Mouse (Mus musculus) limb, embryonic 11.5 days (tissue): Measurements from ENCODE around the gene Heatr4. TPM values are rescaled to one million over a fixed set of nuclear protein-coding genes. Genes with fewer than 3 reads are reported as not detected.
"Not testable (repeated sequence)": the region's sequence is repeated elsewhere in the genome, so short reads cannot be mapped to it uniquely, and the experiment has no call there.

Experiments
- ATAC-seq: fragments of 200-750 bp; cut with Nextera tagmentation; 2 replicates; pipeline ENCODE4 v1.8.0; 2017; ENCODE audit warnings: low read depth; ENCODE audit not compliant: insufficient number of reproducible peaks, low FRiP score, low TSS enrichment
- DNase-seq: peaks from one replicate; pipeline ENCODE4 v3.0.0-alpha.2; 2015; ENCODE audit warnings: low spot score
- H3K27ac ChIP-seq: fragments of 300-500 bp; sonication (generic); replicated peaks from 2 replicates; pipeline ENCODE4 v1.5.1; 2014; ENCODE audit warnings: low read depth, mild to moderate bottlenecking, low read length
- H3K27me3 ChIP-seq: fragments of 300-500 bp; sonication (generic); 2 replicates; pipeline ENCODE4 v1.6.1; 2014; ENCODE audit warnings: mild to moderate bottlenecking, low read length, mixed read lengths; ENCODE audit not compliant: control insufficient read depth, insufficient read depth
- H3K36me3 ChIP-seq: fragments of 300-500 bp; sonication (generic); 2 replicates; pipeline ENCODE4 v1.6.1; 2014; ENCODE audit warnings: mild to moderate bottlenecking, low read length, moderate library complexity, mixed read lengths; ENCODE audit not compliant: control insufficient read depth, insufficient read depth
- H3K4me1 ChIP-seq: fragments of 300-500 bp; sonication (generic); 2 replicates; pipeline ENCODE4 v1.6.1; 2014; ENCODE audit warnings: low read length, mixed read lengths; ENCODE audit not compliant: control insufficient read depth, insufficient read depth
- H3K4me2 ChIP-seq: fragments of 300-500 bp; sonication (generic); 2 replicates; pipeline ENCODE4 v1.6.1; 2014; ENCODE audit warnings: low read depth, mild to moderate bottlenecking, moderate library complexity; ENCODE audit not compliant: severe bottlenecking
- H3K4me3 ChIP-seq: fragments of 300-500 bp; sonication (generic); 2 replicates; pipeline ENCODE4 v1.5.1; 2014; ENCODE audit warnings: low read depth, low read length
- H3K9ac ChIP-seq: fragments of 300-500 bp; sonication (generic); 2 replicates; pipeline ENCODE4 v1.6.1; 2014; ENCODE audit warnings: mild to moderate bottlenecking, low read length
- H3K9me3 ChIP-seq: fragments of 300-500 bp; sonication (generic); 2 replicates; pipeline ENCODE4 v1.6.1; 2016; ENCODE audit warnings: low read length; ENCODE audit not compliant: control insufficient read depth
- WGBS: fragments of 180-500 bp; shearing (Covaris S2); extraction: QIAGEN DNeasy Blood & Tissue Kit; methylation state at CpG from one replicate; pipeline ENCODE4 v1.1.7; 2014; 5-methylcytosine and 5-hydroxymethylcytosine counted together
- polyA plus RNA-seq: library from polyadenylated mRNA; unstranded; fragments of >200 nt; fragmentation: Nextera tagmentation; extraction: Ambion mirVana; gene quantifications from 2 replicates; pipeline ENCODE4 v1.2.1, GENCODE M21; 2014

Heatr4 gene
- polyA plus RNA-seq, 1 experiment from 2014 or later, result not detected

GRCm38 (mm10) chr12:84008729-84009128 lies 24.1 kb upstream of the Heatr4 start:
- no peak for ATAC-seq

GRCm38 (mm10) chr12:84008251-84008650 lies 23.6 kb upstream of the Heatr4 start:
- Histone ChIP-seq H3K4me1 (peaks cover 3% of the 10 kb centered on the region; the same call in 1 of the 2 replicates), H3K9ac (no peak overlapping the region), H3K4me3 (no peak overlapping the region), H3K9me3 (no peaks in the 10 kb centered on the region), H3K4me2 (no peak overlapping the region), H3K36me3 (no peaks in the 10 kb centered on the region), H3K27me3 (no peaks in the 10 kb centered on the region), H3K27ac (no peak overlapping the region)
- DNase-seq, result no peak
- no peak for ATAC-seq
- 94% methylated on average over 11 of the region's 12 CpGs for WGBS

More at GRCm38 (mm10) chr12:84008729-84009128, 24.1 kb upstream of the Heatr4 start:
- no peak overlapping the region for H3K4me3 ChIP-seq
- peak overlapping the region; percentile 67 for H3K9ac ChIP-seq
- no peaks in the 10 kb centered on the region for H3K9me3 ChIP-seq
- no peaks in the 10 kb centered on the region for H3K27me3 ChIP-seq
- peaks cover 3% of the 10 kb centered on the region; the same call in 1 of the 2 replicates for H3K4me1 ChIP-seq
- peak overlapping the region; percentile 42 for H3K4me2 ChIP-seq
- no peak for DNase-seq
- WGBS, result 80% methylated on average over 8 of the region's 8 CpGs
- H3K27ac ChIP-seq, result no peak overlapping the region
- H3K36me3 ChIP-seq, result no peaks in the 10 kb centered on the region

DNA sequence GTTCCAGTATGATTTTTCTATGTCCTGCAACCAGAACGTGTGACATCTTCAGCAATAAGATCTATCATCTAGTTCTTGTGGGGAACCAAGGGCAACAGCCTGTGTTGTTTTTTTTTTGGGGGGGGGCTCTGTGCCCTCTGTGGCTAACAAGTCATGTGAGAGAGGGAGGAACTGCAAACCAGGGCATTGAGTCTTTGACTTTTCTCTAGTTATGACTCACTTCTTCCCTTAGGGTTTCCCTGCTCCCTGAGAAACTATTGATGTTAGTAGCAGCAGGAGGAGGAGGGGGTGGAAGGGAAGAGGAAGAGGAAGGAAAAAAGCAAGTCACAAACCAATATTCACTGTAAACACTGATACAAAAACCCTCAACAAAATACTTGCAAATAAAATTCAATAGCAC lies 19.2 kb upstream of the Heatr4 start:
- ATAC-seq, result no peak
- Histone ChIP-seq H3K4me3 (no peak overlapping the region), H3K27ac (no peak overlapping the region), H3K9me3 (no peaks in the 10 kb centered on the region), H3K36me3 (no peaks in the 10 kb centered on the region), H3K4me1 (no peaks in the 10 kb centered on the region), H3K27me3 (no peaks in the 10 kb centered on the region), H3K9ac (no peak overlapping the region), H3K4me2 (no peak overlapping the region)
- no peak for DNase-seq
- 89% methylated on average over 1 of the region's 1 CpGs for WGBS

DNA sequence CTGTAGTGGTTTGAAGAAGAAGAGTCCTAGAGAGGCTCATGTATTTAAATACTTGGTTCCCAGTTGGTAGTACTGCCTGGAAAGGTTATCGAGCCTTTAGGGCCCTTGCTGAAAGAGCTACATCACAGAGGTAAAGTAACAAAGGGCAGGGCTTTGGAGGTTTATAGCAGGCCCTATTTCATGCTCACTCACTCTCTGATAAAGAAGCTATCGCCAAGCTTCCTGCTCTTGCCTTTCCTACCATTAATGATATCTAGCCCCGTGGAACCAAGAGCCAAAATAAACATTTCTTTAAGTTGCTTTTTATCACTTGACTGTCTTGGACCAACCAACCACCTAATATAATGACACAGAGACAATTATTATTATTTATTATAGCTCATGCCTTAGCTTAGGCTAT lies 15.8 kb upstream of the Heatr4 start:
- WGBS, result 73% methylated on average over 3 of the region's 3 CpGs
- DNase-seq (no peak), ATAC-seq (no peak)
- H3K27ac ChIP-seq, result no peak overlapping the region
- no peak overlapping the region for H3K4me3 ChIP-seq
- no peaks in the 10 kb centered on the region for H3K9me3 ChIP-seq
- no peaks in the 10 kb centered on the region for H3K4me1 ChIP-seq
- H3K4me2 ChIP-seq, result no peak overlapping the region
- H3K9ac ChIP-seq, result no peak overlapping the region
- no peaks in the 10 kb centered on the region; the same call in 1 of the 2 replicates for H3K36me3 ChIP-seq
- H3K27me3 ChIP-seq, result no peaks in the 10 kb centered on the region

- H3K27ac ChIP-seq, DNase-seq, H3K4me1 ChIP-seq, H3K27me3 ChIP-seq, H3K9me3 ChIP-seq, ATAC-seq, H3K9ac ChIP-seq, H3K36me3 ChIP-seq, H3K4me3 ChIP-seq, H3K4me2 ChIP-seq: not testable (repeated sequence)
- 83% methylated on average over 8 of the region's 8 CpGs for WGBS
Observed at GRCm38 (mm10) chr12:83999237-83999636, 14.6 kb upstream of the Heatr4 start.

- no peak for ATAC-seq
Observed at GRCm38 (mm10) chr12:83998341-83999107, 13.9 kb upstream of the Heatr4 start.

DNA sequence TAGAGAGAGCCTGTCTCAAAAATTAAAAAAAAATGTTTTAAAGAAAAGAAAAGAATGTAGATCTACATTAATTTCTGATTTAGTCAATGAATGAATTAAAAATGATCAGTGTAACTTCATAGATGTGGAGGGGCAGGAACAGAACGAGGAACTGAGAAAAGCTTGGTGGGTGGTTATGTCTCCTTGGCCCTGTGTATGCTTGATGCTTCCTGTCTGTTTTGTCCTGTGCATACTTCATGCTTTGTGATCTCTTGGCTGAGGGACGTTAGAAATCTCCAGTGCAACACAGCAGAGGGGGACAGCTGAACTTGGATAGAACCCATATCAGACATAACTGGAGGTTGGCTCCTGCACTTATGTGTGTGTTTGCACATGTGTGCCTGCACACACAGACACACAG lies 12.6 kb upstream of the Heatr4 start:
- H3K9ac ChIP-seq, result no peak overlapping the region
- no peaks in the 10 kb centered on the region for H3K4me1 ChIP-seq
- H3K36me3 ChIP-seq, result peaks cover 2% of the 10 kb centered on the region; the same call in 1 of the 2 replicates
- no peaks in the 10 kb centered on the region for H3K27me3 ChIP-seq
- no peak overlapping the region for H3K27ac ChIP-seq
- DNase-seq (no peak), ATAC-seq (no peak)
- no peak overlapping the region for H3K4me3 ChIP-seq
- 84% methylated on average over 2 of the region's 2 CpGs for WGBS
- H3K4me2 ChIP-seq, result no peak overlapping the region
- no peaks in the 10 kb centered on the region for H3K9me3 ChIP-seq

More at GRCm38 (mm10) chr12:83998341-83999107, 13.9 kb upstream of the Heatr4 start:
- H3K27ac ChIP-seq, result no peak overlapping the region
- no peak overlapping the region for H3K9ac ChIP-seq
- H3K4me3 ChIP-seq, result no peak overlapping the region
- no peaks in the 10 kb centered on the region for H3K9me3 ChIP-seq
- no peaks in the 10 kb centered on the region for H3K4me1 ChIP-seq
- no peak overlapping the region for H3K4me2 ChIP-seq
- DNase-seq, result no peak
- H3K27me3 ChIP-seq, result no peaks in the 10 kb centered on the region
- WGBS, result 66% methylated on average over 11 of the region's 11 CpGs
- H3K36me3 ChIP-seq, result peaks cover 2% of the 10 kb centered on the region; the same call in 1 of the 2 replicates

GRCm38 (mm10) chr12:83989378-83989777 lies 4.7 kb upstream of the Heatr4 start:
- no peaks in the 10 kb centered on the region for H3K36me3 ChIP-seq
- ATAC-seq (no peak), DNase-seq (no peak)
- H3K9me3 ChIP-seq, result no peaks in the 10 kb centered on the region
- H3K27me3 ChIP-seq, result no peaks in the 10 kb centered on the region
- H3K4me3 ChIP-seq, result no peak overlapping the region
- H3K4me1 ChIP-seq, result no peaks in the 10 kb centered on the region
- H3K4me2 ChIP-seq, result no peak overlapping the region
- WGBS, result 96% methylated on average over 4 of the region's 4 CpGs
- H3K27ac ChIP-seq, result no peak overlapping the region
- no peak overlapping the region for H3K9ac ChIP-seq
